Mouse (Mus musculus): ENCODE data around the gene Emc8. TPM values are rescaled to one million over a fixed set of nuclear protein-coding genes. Genes with fewer than 3 reads are reported as not detected.

Gene Emc8
- polyA plus RNA-seq (2015; fragmentation: Nextera tagmentation; extraction: Ambion mirVana): 237 and 248 TPM in 2 replicates

GRCm38 (mm10) chr8:120668374-120668905 lies at the start of gene Emc8:
TSS of gene Emc8 (minus strand) at chr8:120668573.
- Histone ChIP-seq H3K4me1 (replicated peaks; ENCODE audit: control insufficient read depth, insufficient read depth, low read length) (peaks cover 35% of the 10 kb centered on the region), H3K4me2 (ENCODE audit: low read depth, low read length) (peak within 1 kb of the TSS; percentile 96), H3K9ac (ENCODE audit: low read length) (peak within 1 kb of the TSS; percentile 98), H3K27ac (ENCODE audit: low read length) (peak within 1 kb of the TSS; percentile 81), H3K9me3 (ENCODE audit: control insufficient read depth, low read length) (no peaks in the 10 kb centered on the region), H3K36me3 (ENCODE audit: control insufficient read depth, insufficient read depth, low read length) (peaks cover 26% of the 10 kb centered on the region), H3K4me3 (ENCODE audit: low read length) (peak within 1 kb of the TSS; percentile 72), H3K27me3 (ENCODE audit: control insufficient read depth, insufficient read depth, low read depth, low read length) (no peaks in the 10 kb centered on the region)
- peak; percentile 59 for ATAC-seq (ENCODE audit: low read depth)
- under 1% methylated on average over 38 of the region's 51 CpGs for WGBS

DNA sequence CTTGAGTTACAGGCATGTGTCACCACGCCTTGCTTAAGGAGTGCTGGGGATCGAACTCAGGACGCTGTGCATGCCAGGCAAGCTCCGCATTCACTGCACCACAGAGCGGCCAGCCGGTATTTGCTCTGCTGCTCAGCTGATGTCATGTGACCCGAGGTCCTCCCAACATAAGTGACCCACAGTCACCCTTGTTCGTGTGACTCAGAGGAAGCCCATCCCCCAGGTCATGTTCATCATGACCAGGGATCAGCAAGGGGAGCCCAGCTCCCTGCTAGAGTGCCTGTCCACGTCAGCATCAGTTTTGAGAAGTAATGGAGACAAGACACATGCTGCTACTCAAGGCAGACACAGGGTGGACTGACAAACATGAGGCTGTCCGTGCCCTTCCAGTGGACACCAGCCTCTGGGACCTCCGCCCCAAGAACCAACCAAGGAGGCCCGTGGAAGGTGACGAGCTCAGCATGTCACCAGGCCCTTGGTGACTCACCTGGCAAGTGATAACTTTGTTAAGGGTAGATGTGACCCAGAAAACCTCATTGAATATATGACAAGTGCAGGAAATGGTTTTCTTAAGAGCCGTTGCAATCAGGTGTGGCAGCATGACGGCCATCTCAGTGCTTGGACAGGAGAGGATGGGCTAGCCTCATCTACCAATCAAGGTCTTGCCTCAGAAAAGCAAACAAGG lies 47.8 kb upstream of the Emc8 start:
- H3K27ac ChIP-seq (ENCODE audit: low read length): no peak overlapping the region
- no peaks in the 10 kb centered on the region for H3K4me1 ChIP-seq (replicated peaks; ENCODE audit: control insufficient read depth, insufficient read depth, low read length)
- no peaks in the 10 kb centered on the region for H3K9me3 ChIP-seq (ENCODE audit: control insufficient read depth, low read length)
- 65% methylated on average over 15 of the region's 15 CpGs for WGBS
- no peak overlapping the region for H3K4me3 ChIP-seq (ENCODE audit: low read length)
- no peak overlapping the region for H3K4me2 ChIP-seq (ENCODE audit: low read depth, low read length)
- H3K9ac ChIP-seq (ENCODE audit: low read length): no peak overlapping the region
- peaks cover 2% of the 10 kb centered on the region; the same call in 1 of the 2 replicates for H3K27me3 ChIP-seq (ENCODE audit: control insufficient read depth, insufficient read depth, low read depth, low read length)
- ATAC-seq (ENCODE audit: low read depth): no peak; the same call in 1 of the 2 replicates
- H3K36me3 ChIP-seq (ENCODE audit: control insufficient read depth, insufficient read depth, low read length): no peaks in the 10 kb centered on the region

- no peak overlapping the region for H3K4me2 ChIP-seq (ENCODE audit: low read depth, low read length)
- H3K36me3 ChIP-seq (ENCODE audit: control insufficient read depth, insufficient read depth, low read length): no peaks in the 10 kb centered on the region
- 67% methylated on average over 6 of the region's 6 CpGs for WGBS
- H3K27ac ChIP-seq (ENCODE audit: low read length): no peak overlapping the region
- no peak overlapping the region for H3K9ac ChIP-seq (ENCODE audit: low read length)
- no peak overlapping the region for H3K4me3 ChIP-seq (ENCODE audit: low read length)
- no peaks in the 10 kb centered on the region for H3K9me3 ChIP-seq (ENCODE audit: control insufficient read depth, low read length)
- ATAC-seq (ENCODE audit: low read depth): no peak
- peaks cover 2% of the 10 kb centered on the region; the same call in 1 of the 2 replicates for H3K27me3 ChIP-seq (ENCODE audit: control insufficient read depth, insufficient read depth, low read depth, low read length)
- H3K4me1 ChIP-seq (replicated peaks; ENCODE audit: control insufficient read depth, insufficient read depth, low read length): no peaks in the 10 kb centered on the region
Measured at GRCm38 (mm10) chr8:120715200-120715599, 46.8 kb upstream of the Emc8 start.

DNA sequence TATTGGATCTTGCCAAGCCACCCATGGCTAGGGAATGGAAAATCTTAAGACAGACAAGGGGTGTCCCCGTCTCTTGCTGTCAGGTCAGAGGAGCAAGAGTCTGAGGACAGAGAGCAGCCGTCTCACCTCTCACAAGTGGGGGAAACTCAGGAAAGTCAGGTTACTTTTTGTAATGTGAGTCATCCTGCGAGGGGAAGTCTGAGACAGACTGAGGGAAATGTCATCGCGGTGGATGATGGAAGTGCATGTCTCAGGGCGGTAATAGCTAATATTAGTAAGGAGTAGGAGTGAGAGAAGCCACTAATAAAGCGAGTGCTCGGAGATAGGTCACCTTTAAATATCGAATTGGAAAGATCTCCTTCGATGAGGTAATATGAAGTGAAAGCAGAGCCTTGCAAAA lies 40.8 kb upstream of the Emc8 start:
- no peak overlapping the region for H3K4me2 ChIP-seq (ENCODE audit: low read depth, low read length)
- no peak overlapping the region for H3K4me3 ChIP-seq (ENCODE audit: low read length)
- no peaks in the 10 kb centered on the region for H3K4me1 ChIP-seq (replicated peaks; ENCODE audit: control insufficient read depth, insufficient read depth, low read length)
- H3K36me3 ChIP-seq (ENCODE audit: control insufficient read depth, insufficient read depth, low read length): no peaks in the 10 kb centered on the region
- no peak overlapping the region for H3K27ac ChIP-seq (ENCODE audit: low read length)
- no peaks in the 10 kb centered on the region for H3K27me3 ChIP-seq (ENCODE audit: control insufficient read depth, insufficient read depth, low read depth, low read length)
- no peaks in the 10 kb centered on the region for H3K9me3 ChIP-seq (ENCODE audit: control insufficient read depth, low read length)
- WGBS: 59% methylated on average over 10 of the region's 10 CpGs
- no peak for ATAC-seq (ENCODE audit: low read depth)
- H3K9ac ChIP-seq (ENCODE audit: low read length): no peak overlapping the region

- no peaks in the 10 kb centered on the region for H3K9me3 ChIP-seq (ENCODE audit: control insufficient read depth, low read length)
- WGBS: 70% methylated on average over 3 of the region's 3 CpGs
- no peak overlapping the region for H3K4me2 ChIP-seq (ENCODE audit: low read depth, low read length)
- H3K27ac ChIP-seq (ENCODE audit: low read length): no peak overlapping the region
- peaks cover 2% of the 10 kb centered on the region; the same call in 1 of the 2 replicates for H3K27me3 ChIP-seq (ENCODE audit: control insufficient read depth, insufficient read depth, low read depth, low read length)
- no peak overlapping the region for H3K4me3 ChIP-seq (ENCODE audit: low read length)
- H3K9ac ChIP-seq (ENCODE audit: low read length): no peak overlapping the region
- ATAC-seq (ENCODE audit: low read depth): peak; percentile 76
- H3K4me1 ChIP-seq (replicated peaks; ENCODE audit: control insufficient read depth, insufficient read depth, low read length): 0 out of 2 replicates have a peak, but pooled peaks cover 2% of the 10 kb centered on the region
- H3K36me3 ChIP-seq (ENCODE audit: control insufficient read depth, insufficient read depth, low read length): no peaks in the 10 kb centered on the region
Measured at GRCm38 (mm10) chr8:120706193-120706592, 37.8 kb upstream of the Emc8 start.

DNA sequence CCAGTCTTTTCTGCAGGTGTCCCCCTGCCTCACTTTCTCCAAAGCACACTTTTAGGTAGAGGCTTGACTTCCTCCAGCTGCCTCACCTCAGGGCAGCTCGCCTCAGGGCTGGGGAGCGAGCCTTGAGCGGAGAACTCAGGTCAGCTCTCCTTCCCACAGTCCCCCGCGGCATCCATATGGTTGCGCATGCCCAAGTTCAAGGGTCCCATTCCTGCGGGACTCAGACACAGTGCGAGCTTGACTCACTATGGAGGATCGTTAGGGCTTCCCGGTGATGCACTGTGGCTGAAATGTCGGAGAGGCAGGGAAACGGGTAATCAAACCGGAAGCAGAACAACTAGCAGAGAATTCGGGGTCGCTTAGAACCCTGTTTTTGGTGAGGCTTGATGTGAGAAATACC lies 36.8 kb upstream of the Emc8 start:
- no peak overlapping the region for H3K4me3 ChIP-seq (ENCODE audit: low read length)
- WGBS: 74% methylated on average over 15 of the region's 15 CpGs
- no peak overlapping the region for H3K4me2 ChIP-seq (ENCODE audit: low read depth, low read length)

GRCm38 (mm10) chr8:120704203-120704602 lies 35.8 kb upstream of the Emc8 start:
- no peak overlapping the region for H3K27ac ChIP-seq (ENCODE audit: low read length)
- no peak overlapping the region for H3K9ac ChIP-seq (ENCODE audit: low read length)
- H3K4me2 ChIP-seq (ENCODE audit: low read depth, low read length): no peak overlapping the region
- 0 out of 2 replicates have a peak, but pooled peaks have one; percentile 45 for ATAC-seq (ENCODE audit: low read depth)
- H3K4me1 ChIP-seq (replicated peaks; ENCODE audit: control insufficient read depth, insufficient read depth, low read length): peaks cover 8% of the 10 kb centered on the region
- no peak overlapping the region for H3K4me3 ChIP-seq (ENCODE audit: low read length)
- H3K9me3 ChIP-seq (ENCODE audit: control insufficient read depth, low read length): no peaks in the 10 kb centered on the region
- H3K27me3 ChIP-seq (ENCODE audit: control insufficient read depth, insufficient read depth, low read depth, low read length): peaks cover 2% of the 10 kb centered on the region; the same call in 1 of the 2 replicates
- 43% methylated on average over 9 of the region's 9 CpGs for WGBS
- H3K36me3 ChIP-seq (ENCODE audit: control insufficient read depth, insufficient read depth, low read length): no peaks in the 10 kb centered on the region

More for the DNA sequence above, 36.8 kb upstream of the Emc8 start:
- Histone ChIP-seq H3K9me3 (ENCODE audit: control insufficient read depth, low read length) (no peaks in the 10 kb centered on the region), H3K4me1 (replicated peaks; ENCODE audit: control insufficient read depth, insufficient read depth, low read length) (peaks cover 2% of the 10 kb centered on the region), H3K27me3 (ENCODE audit: control insufficient read depth, insufficient read depth, low read depth, low read length) (peaks cover 2% of the 10 kb centered on the region; the same call in 1 of the 2 replicates), H3K27ac (ENCODE audit: low read length) (no peak overlapping the region), H3K36me3 (ENCODE audit: control insufficient read depth, insufficient read depth, low read length) (no peaks in the 10 kb centered on the region), H3K9ac (ENCODE audit: low read length) (no peak overlapping the region)
- ATAC-seq (ENCODE audit: low read depth): no peak

DNA sequence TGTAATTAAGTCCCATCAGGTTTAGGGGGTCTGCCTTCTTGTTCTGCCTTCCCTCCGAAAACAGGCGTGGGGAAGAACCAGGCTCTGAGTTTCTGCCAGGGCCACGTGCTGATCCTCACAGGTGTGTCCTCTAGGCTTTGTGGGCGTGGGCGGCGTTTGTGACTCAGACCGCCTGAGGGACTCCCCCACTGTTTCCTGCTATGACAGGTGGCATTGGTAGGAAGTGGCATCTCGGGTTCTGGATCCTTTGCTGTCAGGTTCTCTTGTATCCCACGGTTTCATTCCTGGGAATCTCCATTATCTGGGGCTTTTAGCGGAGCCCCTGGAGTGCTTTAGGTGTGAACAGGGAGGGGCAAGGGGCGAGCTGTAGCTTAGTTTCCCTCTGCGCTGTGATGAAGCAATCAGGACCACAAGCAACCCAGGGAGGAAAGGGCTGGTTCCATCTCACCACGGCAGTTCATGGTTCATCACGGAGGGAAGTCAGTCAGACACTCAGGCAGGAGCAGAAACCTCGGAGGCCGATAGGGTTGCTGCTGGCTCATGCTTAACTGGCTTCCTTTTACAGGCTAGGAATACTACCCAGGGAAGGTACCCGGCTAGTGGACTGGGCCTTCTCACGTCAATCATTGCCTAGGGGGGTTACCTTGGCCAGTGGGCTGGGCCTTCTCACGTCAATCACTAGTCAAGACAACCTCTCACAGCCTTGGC lies 33.5 kb upstream of the Emc8 start:
- Histone ChIP-seq H3K9ac (ENCODE audit: low read length) (no peak overlapping the region), H3K9me3 (ENCODE audit: control insufficient read depth, low read length) (no peaks in the 10 kb centered on the region), H3K36me3 (ENCODE audit: control insufficient read depth, insufficient read depth, low read length) (no peaks in the 10 kb centered on the region), H3K27ac (ENCODE audit: low read length) (no peak overlapping the region), H3K27me3 (ENCODE audit: control insufficient read depth, insufficient read depth, low read depth, low read length) (peaks cover 2% of the 10 kb centered on the region; the same call in 1 of the 2 replicates), H3K4me1 (replicated peaks; ENCODE audit: control insufficient read depth, insufficient read depth, low read length) (peaks cover 17% of the 10 kb centered on the region), H3K4me3 (ENCODE audit: low read length) (no peak overlapping the region), H3K4me2 (ENCODE audit: low read depth, low read length) (no peak overlapping the region)
- 58% methylated on average over 19 of the region's 19 CpGs for WGBS
- ATAC-seq (ENCODE audit: low read depth): no peak

GRCm38 (mm10) chr8:120700053-120700452 lies 31.7 kb upstream of the Emc8 start:
- H3K27ac ChIP-seq (ENCODE audit: low read length): peak overlapping the region; percentile 62
- peaks cover 2% of the 10 kb centered on the region; the same call in 1 of the 2 replicates for H3K27me3 ChIP-seq (ENCODE audit: control insufficient read depth, insufficient read depth, low read depth, low read length)
- WGBS: 72% methylated on average over 4 of the region's 4 CpGs
- peaks cover 31% of the 10 kb centered on the region for H3K4me1 ChIP-seq (replicated peaks; ENCODE audit: control insufficient read depth, insufficient read depth, low read length)
- no peak for ATAC-seq (ENCODE audit: low read depth)
- no peak overlapping the region for H3K4me2 ChIP-seq (ENCODE audit: low read depth, low read length)
- no peak overlapping the region for H3K4me3 ChIP-seq (ENCODE audit: low read length)
- no peak overlapping the region for H3K9ac ChIP-seq (ENCODE audit: low read length)
- H3K9me3 ChIP-seq (ENCODE audit: control insufficient read depth, low read length): no peaks in the 10 kb centered on the region
- no peaks in the 10 kb centered on the region for H3K36me3 ChIP-seq (ENCODE audit: control insufficient read depth, insufficient read depth, low read length)
